Mouse (Mus musculus) urinary bladder, postnatal 10 days (tissue): ENCODE results near the gene Cav2.

Experiments used
- DNase-seq: peaks from one replicate; pipeline ENCODE4 v3.0.0; 2022; ENCODE audit warnings: low spot score

The Cav2 gene

DNA sequence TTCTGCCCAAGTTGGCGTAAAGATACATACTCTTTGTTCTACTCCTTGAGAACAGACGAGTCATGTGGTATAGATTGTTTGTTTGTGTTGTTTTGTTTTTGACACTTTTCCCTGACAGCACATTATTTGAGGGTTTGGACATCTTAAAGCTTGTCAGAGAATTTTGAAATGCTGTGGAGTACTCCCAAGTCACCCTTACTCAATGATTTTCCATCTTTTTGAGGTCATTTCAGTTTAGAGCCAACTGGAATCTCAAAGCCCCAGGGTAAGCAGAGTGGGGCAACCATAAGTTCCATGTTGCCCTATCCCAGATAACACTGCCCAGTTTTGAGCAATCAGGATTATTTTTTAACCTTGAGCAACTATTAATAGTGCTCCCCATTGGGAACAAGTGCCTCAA is 33.3 kb downstream of the Cav2 start:
- DNase-seq: no peak

DNA sequence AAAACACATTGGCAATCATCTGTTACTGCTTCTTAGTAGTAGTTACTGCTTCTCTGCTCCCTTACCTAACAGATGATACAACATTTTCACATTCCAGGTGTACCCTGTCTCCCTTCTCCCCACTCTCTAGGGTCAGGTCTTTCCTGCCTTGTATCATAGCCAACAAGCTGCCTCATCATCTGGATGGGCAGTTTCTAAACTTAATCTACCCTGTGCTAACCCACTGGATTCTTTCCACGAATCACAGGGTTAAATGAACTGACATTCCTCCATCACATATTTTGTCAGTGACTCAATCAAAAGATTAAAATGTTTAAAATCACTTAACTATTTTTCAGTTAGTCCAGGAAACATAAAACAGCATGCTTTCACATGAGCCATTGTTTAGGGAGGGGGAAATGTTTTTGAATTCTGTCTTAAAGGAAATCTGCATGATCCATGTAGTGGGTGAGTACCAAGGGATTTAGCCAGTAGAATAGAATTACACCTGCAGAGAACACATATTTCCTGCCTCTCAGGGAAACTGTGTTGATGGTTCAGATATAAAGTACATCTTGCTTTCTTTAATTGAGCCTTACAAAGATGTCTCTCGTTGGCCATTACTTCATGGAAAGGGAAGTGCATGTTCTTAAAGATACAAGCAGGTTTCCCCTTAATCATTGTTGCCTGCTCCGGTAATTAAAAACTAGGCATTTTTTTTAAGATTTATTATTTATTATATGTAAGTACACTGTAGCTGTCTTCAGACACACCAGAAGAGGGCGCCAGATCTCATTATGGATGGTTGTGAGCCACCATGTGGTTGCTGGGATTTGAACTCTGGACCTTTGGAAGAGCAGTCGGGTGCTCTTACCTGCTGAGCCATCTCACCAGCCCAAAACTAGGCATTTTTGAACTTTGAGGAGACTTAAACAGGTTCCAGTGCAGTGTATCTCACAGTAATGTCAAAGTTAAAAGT is 34.0 kb downstream of the Cav2 start:
- no peak for DNase-seq

DNA sequence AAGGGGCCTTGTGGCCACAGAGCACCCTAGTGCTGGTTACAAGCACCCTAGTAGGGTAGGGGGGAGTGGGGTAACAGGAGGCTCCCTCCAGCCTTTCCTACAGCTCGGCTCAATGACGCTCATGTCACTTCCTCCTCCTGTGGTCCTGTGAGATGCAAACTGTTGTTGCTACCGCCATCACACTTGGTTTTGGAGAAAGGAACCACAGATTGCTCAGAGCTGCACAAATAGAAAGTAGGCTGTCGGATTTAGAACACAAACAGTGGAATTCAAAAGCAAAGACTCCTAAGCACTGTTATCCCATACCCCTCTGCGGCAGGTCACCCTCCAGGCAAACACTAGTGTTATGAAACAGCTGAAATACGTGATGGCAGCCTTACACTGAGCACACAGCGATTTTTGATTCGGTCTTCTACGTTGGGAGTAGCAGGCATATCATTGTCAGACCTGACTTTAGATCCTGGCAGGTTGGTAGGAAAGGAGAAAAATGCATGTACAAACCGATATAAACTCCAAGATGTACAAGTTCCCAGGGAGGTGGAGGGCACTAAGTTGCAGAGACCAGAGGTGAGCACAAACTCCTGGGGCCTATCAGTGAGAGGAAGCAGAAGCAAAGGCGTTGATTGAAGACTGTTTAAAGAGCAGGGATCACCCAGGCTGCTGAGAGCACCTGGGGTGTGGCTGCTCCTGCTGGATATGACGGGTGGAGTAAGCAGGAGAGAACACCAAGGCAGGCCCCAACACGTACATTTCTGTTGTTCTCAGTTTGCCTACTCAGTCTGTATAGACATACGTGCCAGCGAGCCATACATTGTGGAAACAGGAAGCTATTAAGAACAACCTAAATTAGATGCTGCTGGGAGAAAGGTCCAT is 35.5 kb downstream of the Cav2 start:
- DNase-seq: no peak

DNA sequence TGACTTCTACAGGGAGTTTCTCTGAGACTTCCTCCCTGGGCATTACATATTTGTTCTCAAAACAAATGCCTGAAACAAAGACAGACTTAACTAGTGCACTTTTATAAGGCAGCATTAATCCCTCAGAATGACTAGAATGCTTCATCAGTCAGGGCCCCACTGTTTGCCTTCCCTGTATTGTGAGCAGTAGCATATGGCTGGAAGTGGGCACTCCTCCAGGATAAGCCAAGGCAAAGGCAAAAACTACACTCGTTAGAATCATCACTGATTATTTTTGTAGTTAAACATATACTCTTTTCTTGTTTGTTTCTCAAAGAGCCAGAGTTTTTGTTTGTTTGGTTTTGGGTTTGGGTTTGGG is 36.2 kb downstream of the Cav2 start:
- DNase-seq: no peak

DNA sequence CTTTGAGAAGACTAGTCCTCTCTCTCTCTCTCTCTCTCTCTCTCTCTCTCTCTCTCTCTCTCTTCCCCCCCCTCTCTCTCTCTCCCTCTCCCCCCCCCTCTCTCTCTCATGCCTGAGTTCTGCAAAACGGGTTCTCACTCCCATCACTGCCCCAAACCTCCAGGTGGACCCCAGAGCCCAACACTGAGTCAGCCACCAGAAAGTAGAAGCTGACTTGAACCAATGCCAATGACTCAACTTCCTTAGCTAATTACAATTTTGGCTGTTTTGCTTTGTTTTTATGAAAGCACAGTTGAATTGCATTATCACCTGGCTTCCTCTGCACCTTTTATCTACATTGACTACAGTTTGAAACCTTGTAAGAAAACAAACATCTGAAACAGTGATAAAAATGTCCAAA is 37.0 kb downstream of the Cav2 start:
- DNase-seq: no peak

DNA sequence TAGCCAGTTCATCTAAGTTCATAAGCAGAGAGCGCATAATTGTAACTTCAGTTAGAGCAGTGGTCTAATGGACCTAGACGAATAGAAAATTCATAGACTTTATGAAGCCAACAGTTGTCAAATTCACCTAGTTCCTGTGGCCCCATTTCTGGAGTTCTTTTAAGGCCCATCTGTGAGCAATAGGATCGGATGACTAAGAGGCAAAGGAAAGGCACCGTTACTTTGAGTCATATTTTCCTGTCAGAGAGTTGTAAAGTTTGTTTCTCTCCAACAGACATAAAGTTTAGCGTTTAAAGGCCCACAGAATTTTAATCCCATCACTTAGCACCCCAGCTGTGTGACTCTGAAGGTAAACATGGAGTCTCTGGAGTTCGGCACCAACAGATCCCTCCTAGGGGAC is 41.0 kb downstream of the Cav2 start:
- DNase-seq: no peak

DNA sequence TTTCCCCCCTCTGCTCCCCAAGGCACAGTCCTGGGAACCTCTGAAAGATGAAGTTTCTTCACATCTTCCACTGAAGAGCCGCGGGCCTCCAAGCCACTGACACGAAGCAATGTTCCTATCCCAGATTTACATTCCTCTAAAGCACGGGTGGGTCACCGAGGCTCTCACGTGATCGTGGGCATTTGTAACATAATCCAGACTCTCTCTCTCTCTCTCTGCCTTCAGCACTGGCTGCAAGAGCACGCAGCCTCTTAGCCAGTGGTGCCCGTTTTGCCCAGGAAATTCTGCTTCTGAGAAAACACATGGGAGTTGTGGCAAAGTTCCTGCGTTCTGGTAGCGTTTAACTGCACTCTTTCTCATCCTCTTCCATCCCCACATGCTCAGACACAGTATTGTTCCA is 46.2 kb downstream of the Cav2 start:
- DNase-seq: no peak

DNA sequence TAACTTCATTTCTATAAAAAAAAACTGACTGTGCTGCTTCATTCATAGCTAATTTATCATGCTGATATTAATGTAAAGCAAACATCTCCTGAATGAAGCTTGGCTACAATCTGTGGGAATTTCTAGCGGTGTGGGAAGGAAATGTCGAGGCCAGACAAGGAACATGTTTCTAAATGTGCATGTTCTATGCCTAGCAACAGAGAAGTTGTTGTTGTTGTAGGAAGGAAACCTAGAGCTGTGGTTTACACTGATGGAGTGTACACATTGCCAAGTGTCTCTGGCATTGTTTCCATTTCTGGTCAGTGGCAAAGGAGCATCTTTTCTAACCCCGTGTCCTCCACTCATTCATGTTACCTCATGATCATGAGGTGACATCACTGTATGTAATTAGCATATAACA is 48.8 kb downstream of the Cav2 start:
- DNase-seq: no peak

DNA sequence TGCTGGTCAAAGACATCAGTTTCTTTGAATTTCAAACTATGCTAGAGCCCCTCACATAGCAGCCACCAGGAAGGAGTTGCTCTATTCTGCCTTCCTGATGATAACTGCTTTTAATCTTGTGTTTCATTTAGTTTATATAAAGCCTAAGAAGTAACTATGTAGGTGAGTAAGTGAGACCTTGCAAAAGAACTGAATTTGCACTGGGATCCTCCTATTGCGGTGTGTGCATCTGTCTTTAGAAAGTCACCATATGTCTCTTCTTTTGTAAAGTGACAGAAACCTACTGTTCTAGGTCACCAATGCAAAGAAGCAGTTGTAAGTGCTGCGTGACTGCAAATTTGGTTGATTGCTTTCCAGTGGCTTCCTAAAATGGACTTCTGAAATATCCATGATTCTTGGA is 56.7 kb downstream of the Cav2 start:
- DNase-seq: no peak
